Mouse (Mus musculus) intestine, embryonic 16.5 days (tissue): Measurements from ENCODE around the gene Mrpl43. TPM values are rescaled to one million over a fixed set of nuclear protein-coding genes. Genes with fewer than 3 reads are reported as not detected.
"Not testable (repeated sequence)": the region's sequence is repeated elsewhere in the genome, so short reads cannot be mapped to it uniquely, and the experiment has no call there.

Source experiments
- ATAC-seq: fragments of 200-750 bp; cut with Nextera tagmentation; 2 replicates; pipeline ENCODE4 v1.8.0; 2017; ENCODE audit warnings: moderate TSS enrichment, moderate library complexity
- H3K27ac ChIP-seq: fragments of 300-500 bp; sonication (generic); 2 replicates; pipeline ENCODE4 v1.5.1; 2014; ENCODE audit warnings: mild to moderate bottlenecking, low read length
- H3K27me3 ChIP-seq: fragments of 300-500 bp; sonication (generic); replicated peaks from 2 replicates; pipeline ENCODE4 v1.6.1; 2014; ENCODE audit warnings: low read length, control low read depth, mixed read lengths; ENCODE audit not compliant: control insufficient read depth, insufficient read depth
- H3K36me3 ChIP-seq: fragments of 300-500 bp; sonication (generic); 2 replicates; pipeline ENCODE4 v1.6.1; 2014; ENCODE audit warnings: low read length, control low read depth; ENCODE audit not compliant: control insufficient read depth, insufficient read depth
- H3K4me1 ChIP-seq: fragments of 300-500 bp; sonication (generic); 2 replicates; pipeline ENCODE4 v1.6.1; 2014; ENCODE audit warnings: low read length, control low read depth, mixed read lengths; ENCODE audit not compliant: control insufficient read depth, insufficient read depth
- H3K4me2 ChIP-seq: fragments of 300-500 bp; sonication (generic); 2 replicates; pipeline ENCODE4 v1.6.1; 2014; ENCODE audit warnings: low read depth, low read length, control low read depth
- H3K4me3 ChIP-seq: fragments of 300-500 bp; sonication (generic); 2 replicates; pipeline ENCODE4 v1.5.1; 2014; ENCODE audit warnings: mild to moderate bottlenecking, low read length
- H3K9ac ChIP-seq: fragments of 300-500 bp; sonication (generic); 2 replicates; pipeline ENCODE4 v1.6.1; 2014; ENCODE audit warnings: low read depth, low read length
- H3K9me3 ChIP-seq: fragments of 300-500 bp; sonication (generic); 2 replicates; pipeline ENCODE4 v1.6.1; 2016; ENCODE audit warnings: low read length, control low read depth; ENCODE audit not compliant: control insufficient read depth
- WGBS: fragments of 180-500 bp; shearing (Covaris S2); extraction: QIAGEN DNeasy Blood & Tissue Kit; methylation state at CpG from one replicate; pipeline ENCODE4 v1.1.7; 2014; 5-methylcytosine and 5-hydroxymethylcytosine counted together
- polyA plus RNA-seq: library from polyadenylated mRNA; unstranded; fragments of >200 nt; fragmentation: Nextera tagmentation; extraction: Ambion mirVana; gene quantifications from 2 replicates; pipeline ENCODE4 v1.2.1, GENCODE M21; 2015

The Mrpl43 gene
- polyA plus RNA-seq, 1 experiment from 2014 or later = 76.4 TPM

DNA sequence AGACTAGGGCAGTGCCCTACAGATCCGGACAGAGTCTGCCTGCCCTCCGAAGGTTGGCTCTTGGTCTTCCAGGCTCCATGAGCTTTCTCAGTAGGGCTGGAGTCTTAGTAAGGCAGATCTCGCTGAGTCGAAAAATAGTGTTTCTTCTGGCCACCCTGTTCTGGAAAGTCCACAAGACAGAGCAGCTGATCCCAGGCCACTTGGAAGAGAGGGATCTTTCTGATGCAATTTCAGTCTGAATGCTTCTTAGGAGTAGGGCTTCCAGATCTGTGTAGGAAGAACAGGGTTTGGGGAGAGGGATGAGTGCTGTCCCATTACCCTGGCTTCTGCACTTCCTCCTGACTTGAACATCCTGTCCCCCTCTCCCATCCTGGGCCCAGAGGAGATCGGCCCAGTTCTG, 39.4 kb upstream of the Mrpl43 start, which contains the start of gene Pdzd7:
TSS of gene Pdzd7 (minus strand) at position 67 of the 400 bp plus-strand sequence.
- 0 out of 2 replicates have a peak, but pooled peaks cover under 1% of the 10 kb centered on the region for H3K27me3 ChIP-seq
- ATAC-seq = no peak
- no peaks in the 10 kb centered on the region for H3K36me3 ChIP-seq
- peaks cover 18% of the 10 kb centered on the region for H3K4me1 ChIP-seq
- peak within 1 kb of the TSS; percentile 52 for H3K4me3 ChIP-seq
- WGBS = 81% methylated on average over 5 of the region's 5 CpGs
- H3K9ac ChIP-seq = peak within 1 kb of the TSS; percentile 73
- peak within 1 kb of the TSS; percentile 91 for H3K4me2 ChIP-seq
- no peaks in the 10 kb centered on the region for H3K9me3 ChIP-seq
- H3K27ac ChIP-seq = no peak within 1 kb of the TSS

DNA sequence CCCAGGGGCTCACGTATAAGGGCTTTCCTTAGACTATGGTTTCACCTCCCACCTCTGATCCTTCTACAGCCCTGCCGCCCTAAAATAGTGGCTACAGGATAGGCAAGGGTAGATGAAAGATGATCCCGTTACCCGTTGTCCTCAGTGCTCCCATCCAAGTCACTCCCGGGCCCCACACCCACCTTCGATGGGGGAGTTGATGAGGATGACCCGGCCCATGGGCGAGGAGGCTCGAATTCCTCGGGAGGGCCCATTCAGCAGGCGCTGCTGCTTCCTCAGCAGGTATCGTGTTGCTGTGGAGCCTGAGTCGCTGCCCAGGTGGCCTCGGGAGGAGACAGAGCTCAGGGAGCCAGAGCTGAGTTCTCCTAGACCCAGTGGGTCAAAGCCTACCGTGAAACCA, 39.0 kb upstream of the Mrpl43 start:
- H3K27me3 ChIP-seq = 0 out of 2 replicates have a peak, but pooled peaks cover 5% of the 10 kb centered on the region
- H3K9me3 ChIP-seq = no peaks in the 10 kb centered on the region
- ATAC-seq = no peak
- H3K27ac ChIP-seq = no peak overlapping the region
- no peak overlapping the region for H3K9ac ChIP-seq
- WGBS = 53% methylated on average over 15 of the region's 15 CpGs
- H3K4me3 ChIP-seq = no peak overlapping the region
- no peak overlapping the region for H3K4me2 ChIP-seq
- peaks cover 18% of the 10 kb centered on the region for H3K4me1 ChIP-seq
- no peaks in the 10 kb centered on the region for H3K36me3 ChIP-seq

DNA sequence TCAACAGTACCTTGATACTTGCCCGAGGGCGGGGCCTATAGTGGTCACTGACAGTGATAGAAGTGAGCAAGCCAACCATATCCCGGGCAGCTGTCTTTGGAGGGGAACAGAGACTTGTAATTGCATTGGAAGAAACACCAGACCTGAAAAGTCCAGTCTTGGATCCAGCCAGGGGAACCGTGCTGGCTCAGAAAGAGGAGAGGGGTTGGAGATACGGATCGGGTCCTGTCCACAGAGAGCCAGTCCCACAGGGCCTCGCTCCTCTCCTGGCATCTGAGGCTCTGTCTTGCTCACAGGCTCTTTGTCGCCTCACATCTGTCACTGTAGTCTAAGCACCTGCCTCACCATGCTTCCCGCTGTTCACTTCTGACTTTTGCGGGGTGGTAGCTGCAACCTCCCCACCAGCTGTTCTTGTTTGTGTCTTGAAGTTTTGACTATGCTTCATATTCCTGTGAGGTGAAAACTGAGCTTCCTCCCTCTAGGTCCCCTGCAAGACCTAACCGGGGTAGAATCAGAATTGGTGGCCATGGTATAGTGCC, 38.2 kb upstream of the Mrpl43 start:
- WGBS = 73% methylated on average over 11 of the region's 11 CpGs
- no peak overlapping the region for H3K4me2 ChIP-seq

DNA sequence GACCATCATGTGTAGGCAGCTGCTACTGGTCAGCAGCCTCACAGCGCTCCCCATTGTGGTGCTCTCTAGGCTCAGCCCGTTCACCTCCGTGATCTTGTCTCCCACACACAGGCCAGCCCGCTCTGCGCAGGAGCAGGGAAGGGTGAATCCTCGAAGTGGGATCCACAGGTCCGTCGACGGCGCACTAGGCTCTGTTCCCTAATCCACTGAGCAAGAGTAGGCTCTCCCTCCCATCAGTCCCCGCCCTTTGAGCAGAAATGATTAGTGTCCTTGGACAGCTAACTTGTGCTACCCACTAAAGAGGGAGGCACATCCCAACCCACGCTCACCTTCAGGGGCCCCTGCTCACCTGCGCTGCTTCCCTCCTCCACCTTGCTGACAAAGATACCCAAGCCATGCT, 34.0 kb upstream of the Mrpl43 start:
- ATAC-seq = no peak
- Histone ChIP-seq H3K4me2 (no peak overlapping the region), H3K27ac (no peak overlapping the region), H3K4me1 (0 out of 2 replicates have a peak, but pooled peaks cover 2% of the 10 kb centered on the region), H3K27me3 (peaks cover 17% of the 10 kb centered on the region; the same call in 1 of the 2 replicates), H3K9me3 (no peaks in the 10 kb centered on the region), H3K9ac (no peak overlapping the region), H3K4me3 (no peak overlapping the region), H3K36me3 (no peaks in the 10 kb centered on the region)
- WGBS = 43% methylated on average over 13 of the region's 13 CpGs

More for the DNA sequence above, 38.2 kb upstream of the Mrpl43 start:
- Histone ChIP-seq H3K9ac (no peak overlapping the region), H3K27ac (no peak overlapping the region), H3K36me3 (no peaks in the 10 kb centered on the region), H3K4me1 (peaks cover 18% of the 10 kb centered on the region), H3K9me3 (no peaks in the 10 kb centered on the region), H3K4me3 (no peak overlapping the region), H3K27me3 (peaks cover 12% of the 10 kb centered on the region; the same call in 1 of the 2 replicates)
- ATAC-seq = no peak

DNA sequence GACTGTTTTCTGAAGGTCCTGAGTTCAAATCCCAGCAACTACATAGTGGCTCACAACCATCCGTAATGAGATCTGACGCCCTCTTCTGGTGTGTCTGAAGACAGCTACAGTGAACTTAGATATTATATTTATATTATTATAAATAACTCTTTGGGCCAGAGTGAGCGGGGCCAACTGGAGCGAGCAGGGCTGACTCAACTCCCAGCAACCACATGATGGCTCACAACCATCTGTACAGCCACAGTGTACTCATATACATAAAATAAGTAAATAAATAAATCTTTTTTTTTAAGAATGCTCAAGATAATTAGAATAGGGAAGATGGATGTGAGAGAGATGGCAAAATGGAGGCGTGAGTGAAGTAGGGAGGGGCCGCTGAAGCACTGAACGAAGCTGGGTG, 32.0 kb upstream of the Mrpl43 start:
- H3K4me1 ChIP-seq, H3K4me3 ChIP-seq, ATAC-seq, H3K36me3 ChIP-seq, H3K27ac ChIP-seq, H3K9ac ChIP-seq, H3K9me3 ChIP-seq, H3K4me2 ChIP-seq: not testable (repeated sequence)
- peaks cover 17% of the 10 kb centered on the region; the same call in 1 of the 2 replicates for H3K27me3 ChIP-seq
- WGBS = 87% methylated on average over 7 of the region's 7 CpGs

DNA sequence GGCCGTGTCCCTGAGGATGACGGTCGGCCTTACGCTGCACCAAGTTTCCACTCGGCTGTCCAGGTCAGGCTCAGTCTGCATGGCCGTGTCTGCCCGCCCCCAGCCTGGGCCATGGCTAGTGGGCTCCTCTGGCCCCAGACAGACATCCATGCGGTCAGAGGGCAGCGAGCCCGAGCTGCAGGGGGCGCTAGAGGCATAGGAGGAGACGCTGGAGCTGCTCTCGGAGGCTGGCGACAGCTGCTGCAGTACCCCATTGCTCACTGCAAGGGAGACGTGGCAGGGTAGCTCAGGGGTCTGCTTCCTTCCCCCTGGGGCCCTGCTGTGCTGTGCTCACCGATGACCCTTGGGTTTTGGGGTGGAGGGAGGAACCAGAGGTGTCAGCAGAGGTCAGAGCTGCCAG, 30.6 kb upstream of the Mrpl43 start:
- Histone ChIP-seq H3K4me3 (no peak overlapping the region), H3K4me2 (no peak overlapping the region), H3K27ac (no peak overlapping the region), H3K9ac (no peak overlapping the region), H3K36me3 (no peaks in the 10 kb centered on the region), H3K9me3 (no peaks in the 10 kb centered on the region), H3K4me1 (peaks cover 7% of the 10 kb centered on the region; the same call in 1 of the 2 replicates), H3K27me3 (peaks cover 17% of the 10 kb centered on the region; the same call in 1 of the 2 replicates)
- WGBS = 39% methylated on average over 16 of the region's 16 CpGs
- ATAC-seq = no peak

DNA sequence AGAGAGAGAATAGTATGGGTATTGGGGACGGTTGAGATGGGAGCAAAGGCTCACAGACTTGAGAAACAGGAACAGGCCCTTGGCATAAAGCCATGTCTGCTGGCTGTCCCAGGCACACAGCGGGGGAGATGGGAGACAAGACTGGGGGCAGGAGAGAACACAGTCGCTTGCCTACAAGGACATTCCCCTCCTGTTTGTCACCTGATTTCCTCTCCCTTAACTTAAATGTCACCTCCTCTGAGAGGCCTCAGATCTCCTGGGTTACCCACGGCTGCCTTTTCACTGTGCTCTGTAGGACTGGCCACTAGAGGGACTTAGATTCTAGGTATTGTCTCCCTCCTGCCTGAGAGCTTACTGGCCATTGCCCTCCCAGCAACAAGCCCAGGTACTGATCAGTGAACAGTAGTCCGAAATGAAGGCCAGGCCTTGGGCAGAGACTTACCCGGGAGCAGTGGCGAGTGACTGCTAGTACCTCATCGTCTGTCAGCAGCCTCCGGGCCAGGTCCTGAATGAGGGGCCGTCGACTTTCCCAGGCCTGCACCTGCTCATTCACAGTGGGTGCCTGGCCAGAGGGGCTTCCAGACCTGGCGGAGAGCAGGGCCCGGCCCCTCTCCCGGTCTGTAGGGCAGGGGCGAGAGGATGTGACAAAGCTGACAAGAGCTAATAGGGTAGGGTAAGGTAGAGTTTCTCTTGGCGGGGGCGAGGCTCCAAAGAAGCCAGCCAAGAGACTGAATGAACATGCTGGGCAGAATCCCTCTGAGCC, 26.5 kb upstream of the Mrpl43 start:
- Histone ChIP-seq H3K4me2 (no peak overlapping the region), H3K4me3 (no peak overlapping the region), H3K9me3 (no peaks in the 10 kb centered on the region), H3K36me3 (no peaks in the 10 kb centered on the region; the same call in 1 of the 2 replicates), H3K9ac (no peak overlapping the region; the same call in 1 of the 2 replicates), H3K4me1 (peaks cover 23% of the 10 kb centered on the region), H3K27me3 (no peaks in the 10 kb centered on the region), H3K27ac (no peak overlapping the region)
- no peak for ATAC-seq
- WGBS = 60% methylated on average over 17 of the region's 17 CpGs

DNA sequence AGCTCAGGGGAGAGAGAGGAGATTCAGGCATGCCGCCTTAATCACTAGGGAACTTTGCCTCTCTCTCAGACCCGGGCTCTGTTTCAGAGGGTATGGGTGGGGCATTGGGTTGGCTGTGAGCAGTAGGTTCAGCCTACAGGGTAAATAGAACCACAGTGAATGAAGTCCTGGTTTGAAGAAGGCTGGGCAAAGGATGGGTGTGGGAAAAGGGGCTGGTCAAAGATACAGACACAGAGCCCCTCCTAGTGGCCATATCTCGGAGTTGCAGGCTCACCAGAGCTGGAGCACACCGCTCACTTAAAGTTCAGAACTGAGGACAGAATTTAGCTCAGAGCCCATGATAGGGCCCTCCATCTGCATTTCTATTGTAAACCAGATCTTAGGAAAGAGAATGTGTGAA, 25.5 kb upstream of the Mrpl43 start:
- Histone ChIP-seq H3K4me2 (no peak overlapping the region), H3K36me3 (peaks cover 6% of the 10 kb centered on the region; the same call in 1 of the 2 replicates), H3K27me3 (no peaks in the 10 kb centered on the region), H3K9ac (no peak overlapping the region), H3K4me1 (peaks cover 30% of the 10 kb centered on the region), H3K27ac (no peak overlapping the region), H3K9me3 (no peaks in the 10 kb centered on the region), H3K4me3 (no peak overlapping the region)
- ATAC-seq = peak; percentile 65
- WGBS = 9% methylated on average over 4 of the region's 4 CpGs

DNA sequence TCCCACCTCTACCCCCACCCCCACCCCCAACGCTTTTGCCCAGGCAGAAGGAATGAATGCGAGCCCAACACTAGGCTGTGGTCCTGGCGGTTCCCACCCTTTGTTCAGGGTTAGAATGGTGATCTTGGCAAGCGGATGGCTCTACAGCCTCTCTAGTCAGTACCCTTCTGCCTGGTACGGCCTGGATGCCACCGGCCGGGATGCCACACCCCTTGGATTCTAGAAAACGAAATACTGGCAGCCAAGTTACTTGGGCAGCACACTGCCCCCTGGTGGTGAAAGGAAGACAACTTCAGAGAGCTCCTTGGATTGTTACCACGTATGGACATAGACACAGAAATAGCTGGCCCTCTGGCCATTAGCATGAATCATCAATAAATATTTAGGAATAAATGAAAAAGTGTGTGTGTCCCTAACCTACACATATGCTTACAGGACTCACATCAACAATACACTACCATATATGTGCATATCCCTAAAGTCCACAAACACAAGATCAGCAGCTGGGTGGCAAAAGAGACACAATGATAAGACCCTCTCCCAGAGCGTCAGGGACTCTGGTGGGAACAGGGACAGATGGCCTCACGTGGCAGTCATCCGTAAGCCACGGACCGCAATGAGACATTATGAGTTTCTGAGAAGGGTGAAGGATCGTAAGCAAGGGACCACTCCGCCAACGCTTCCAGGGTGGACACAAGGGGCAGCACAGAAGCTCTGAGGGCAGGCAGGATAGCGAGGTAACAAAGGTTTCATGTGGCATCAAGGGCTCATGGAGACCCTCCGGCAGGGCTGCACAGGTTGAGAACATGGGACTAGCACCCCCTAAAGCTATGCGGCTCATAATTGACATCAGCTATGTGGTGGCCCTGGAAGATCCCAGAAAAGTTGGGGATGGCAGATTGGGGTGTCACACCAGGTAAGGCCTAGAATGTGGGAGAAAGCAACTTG, 24.8 kb upstream of the Mrpl43 start:
- H3K27ac ChIP-seq = no peak overlapping the region
- H3K4me2 ChIP-seq = peak overlapping the region; percentile 51
- H3K36me3 ChIP-seq = peaks cover 11% of the 10 kb centered on the region
- 0 out of 2 replicates have a peak, but pooled peaks have one; percentile 14 for ATAC-seq
- H3K9me3 ChIP-seq = no peaks in the 10 kb centered on the region
- H3K4me3 ChIP-seq = peak overlapping the region; percentile 12; the same call in 1 of the 2 replicates
- no peak overlapping the region for H3K9ac ChIP-seq
- H3K4me1 ChIP-seq = peaks cover 30% of the 10 kb centered on the region
- WGBS = 39% methylated on average over 20 of the region's 20 CpGs
- no peaks in the 10 kb centered on the region for H3K27me3 ChIP-seq
